Mouse (Mus musculus) heart, postnatal 0 days (tissue): ENCODE measurements around the gene Trappc1.

Experiments
- CTCF ChIP-seq: IDR thresholded peaks from 2 replicates; pipeline ENCODE4 v1.5.1; 2016; ENCODE audit warnings: antibody characterized with exemption, control low read depth, low read depth
- EP300 ChIP-seq: IDR thresholded peaks from 2 replicates; pipeline ENCODE4 v1.6.1; 2016; ENCODE audit warnings: antibody characterized with exemption, low read depth

GRCm38 (mm10) chr11:69327157-69327442, 3.3 kb downstream of the Trappc1 start:
- TF ChIP-seq CTCF (no peak), EP300 (no peak)
